In genomic region chr4:83314261-83314793, GRCm38 (mm10) we compare ENCODE assay signal across 11 mouse cellular contexts. TPM values are rescaled to one million over a fixed set of nuclear protein-coding genes. Genes with fewer than 3 reads are reported as not detected.
DNase-seq lines count a peak whose midpoint lies in the region; ATAC-seq and TF ChIP-seq lines count a peak whose summit lies in the region.
"Had no signal": no experiment of that assay in that cellular context is flagged by ENCODE, and none has a peak within 500 bp of the region (broad histone marks: within the 10 kb centered on the region; RNA-seq: fewer than 3 reads in every experiment).

No protein-coding gene starts in this region.

- 84% methylated on average over 7 of the region's 7 CpGs for WGBS in heart, postnatal 0 days
- WGBS in neural tube, embryonic 12.5 days, result 38% methylated on average over 7 of the region's 7 CpGs

- H3K36me3 ChIP-seq in heart, postnatal 0 days (replicated peaks; ENCODE audit: control insufficient read depth, insufficient read depth, low read length), result no peaks in the 10 kb centered on the region
- H3K36me3 ChIP-seq in neural tube, embryonic 12.5 days, result no peaks in the 10 kb centered on the region
- H3K36me3 ChIP-seq: midbrain, embryonic 15.5 days had no signal

- H3K4me3 ChIP-seq in heart, postnatal 0 days (ENCODE audit: low read depth, low read length), result no peak overlapping the region
- H3K4me3 ChIP-seq in brown adipose tissue, adult 24 weeks (ENCODE audit: insufficient read depth, low read depth, low read length), result no peak overlapping the region
- H3K4me3 ChIP-seq in neural tube, embryonic 12.5 days, result no peak overlapping the region
- H3K4me3 ChIP-seq: midbrain, embryonic 15.5 days had no signal

- no peak for ATAC-seq in heart, postnatal 0 days (ENCODE audit: insufficient read depth, low read depth)
- ATAC-seq in neural tube, embryonic 12.5 days (ENCODE audit: low FRiP score, low read depth), result peak; percentile 86
- ATAC-seq: hindbrain, postnatal 0 days; midbrain, embryonic 15.5 days had no signal

- intact Hi-C loops in left cerebral cortex, postnatal 4 days (cut with DNase I), result no loop called here

- TF ChIP-seq EP300 in heart, postnatal 0 days (IDR thresholded peaks at IDR 0.05; ENCODE audit: low read depth), result no peak

- H3K9me3 ChIP-seq in heart, postnatal 0 days (replicated peaks; ENCODE audit: control insufficient read depth, low read length), result no peaks in the 10 kb centered on the region
- no peaks in the 10 kb centered on the region for H3K9me3 ChIP-seq in neural tube, embryonic 12.5 days
- H3K9me3 ChIP-seq: midbrain, embryonic 15.5 days had no signal

- no peak for DNase-seq in heart, postnatal 0 days (ENCODE audit: low spot score)
- no peak for DNase-seq in heart, adult 9 months (ENCODE audit: low spot score in 2 of 2)
- peak; percentile 56 for DNase-seq in 416B (ENCODE audit: low read depth)
- DNase-seq in left cerebral cortex, postnatal 4 days, result no peak
- no peak for DNase-seq in urinary bladder, postnatal 4 days (ENCODE audit: low spot score in 2 of 2)
- no peak for DNase-seq in cerebellum, adult 18-20 months
- DNase-seq: adrenal gland, postnatal 25 days had no signal

- H3K4me1 ChIP-seq in heart, postnatal 0 days (ENCODE audit: control insufficient read depth, insufficient read depth), result 0 out of 2 replicates have a peak, but pooled peaks cover 11% of the 10 kb centered on the region
- peaks cover 54% of the 10 kb centered on the region for H3K4me1 ChIP-seq in brown adipose tissue, adult 24 weeks (ENCODE audit: control insufficient read depth, insufficient read depth, insufficient read length, low read length)
- H3K4me1 ChIP-seq in neural tube, embryonic 12.5 days, result peaks cover 12% of the 10 kb centered on the region
- H3K4me1 ChIP-seq: midbrain, embryonic 15.5 days had no signal

- H3K27me3 ChIP-seq in heart, postnatal 0 days (ENCODE audit: control insufficient read depth, insufficient read depth, low read length), result no peaks in the 10 kb centered on the region
- H3K27me3 ChIP-seq in neural tube, embryonic 12.5 days (replicated peaks), result no peaks in the 10 kb centered on the region
- H3K27me3 ChIP-seq: midbrain, embryonic 15.5 days had no signal

- H3K4me2 ChIP-seq in heart, postnatal 0 days (ENCODE audit: low read depth, low read length), result no peak overlapping the region
- no peak overlapping the region for H3K4me2 ChIP-seq in neural tube, embryonic 12.5 days (replicated peaks)
- H3K4me2 ChIP-seq: midbrain, embryonic 15.5 days had no signal

- H3K27ac ChIP-seq in heart, postnatal 0 days (ENCODE audit: low read depth), result 0 out of 2 replicates have a peak overlapping the region, but pooled peaks have one; percentile 12
- peak overlapping the region; percentile 90 for H3K27ac ChIP-seq in brown adipose tissue, adult 24 weeks (replicated peaks; ENCODE audit: low read depth, low read length)
- no peak overlapping the region for H3K27ac ChIP-seq in neural tube, embryonic 12.5 days
- H3K27ac ChIP-seq: hindbrain, postnatal 0 days; midbrain, embryonic 15.5 days had no signal

- no peak for TF ChIP-seq CTCF in heart, postnatal 0 days (IDR thresholded peaks at IDR 0.05; ENCODE audit: low read depth)

- H3K9ac ChIP-seq in heart, postnatal 0 days (replicated peaks; ENCODE audit: low read depth, low read length), result no peak overlapping the region
- no peak overlapping the region for H3K9ac ChIP-seq in neural tube, embryonic 12.5 days
- H3K9ac ChIP-seq: midbrain, embryonic 15.5 days had no signal

RNA-seq across cellular contexts. Expression of gene Ttc39b, which starts 9.7 kb away (rescaled TPM):
- total RNA-seq in heart, postnatal 0 days (2014; rRNA removed; ENCODE audit: low replicate concordance), result 2.9 and 4.3 TPM in 2 replicates
- 3.0 and 4.1 TPM in 2 replicates for polyA plus RNA-seq in heart, postnatal 0 days (2015; fragmentation: Nextera tagmentation; extraction: Ambion mirVana)
- 3.6 and 5.5 TPM in 2 replicates for polyA plus RNA-seq in brown adipose tissue, adult 24 weeks (2012; ENCODE audit: insufficient read depth, insufficient read length, missing spikeins)
- polyA plus RNA-seq in neural tube, embryonic 12.5 days (2016; fragmentation: Nextera tagmentation; extraction: Ambion mirVana), result 3.3 TPM in 2 replicates
- total RNA-seq in left cerebral cortex, postnatal 4 days (2021), result 10 to 100 TPM; 19.7 to 22.8 TPM
